Mouse (Mus musculus): ENCODE results near the gene Map2k1.

Map2k1 gene

GRCm38 (mm10) chr9:64250111-64250730, 3.2 kb downstream of the Map2k1 start:
- no peak for DNase-seq (ENCODE audit: extremely low spot score, low spot score)

GRCm38 (mm10) chr9:64249371-64249770, 4.1 kb downstream of the Map2k1 start:
- no peak for DNase-seq (ENCODE audit: extremely low spot score, low spot score)

DNA sequence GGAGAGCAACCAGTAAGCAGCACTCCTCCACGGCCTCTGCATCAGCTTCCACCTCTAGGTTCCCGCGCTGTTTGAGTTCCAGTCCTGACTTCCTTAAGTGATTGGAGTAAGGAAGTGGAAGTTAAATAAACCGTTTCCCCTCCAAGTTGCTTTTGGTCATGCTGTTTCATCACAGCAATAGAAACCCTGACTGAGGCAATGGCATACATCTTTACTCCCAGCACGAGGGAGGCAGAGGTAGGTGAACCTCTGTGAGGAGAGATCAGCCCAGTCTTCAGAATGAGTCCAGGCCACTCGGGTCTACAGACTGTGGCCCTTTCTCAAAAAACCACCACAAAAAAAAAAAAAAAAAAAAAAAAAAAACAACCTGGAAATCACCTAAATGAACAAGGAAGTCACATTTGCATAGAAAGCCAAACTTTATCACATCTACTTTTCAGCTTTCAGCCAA, 11.0 kb downstream of the Map2k1 start:
- DNase-seq (ENCODE audit: extremely low spot score, low spot score) = no peak

- peak; percentile 49 for DNase-seq (ENCODE audit: extremely low spot score, low spot score)
Observed at GRCm38 (mm10) chr9:64240681-64241080, 12.8 kb downstream of the Map2k1 start.

DNA sequence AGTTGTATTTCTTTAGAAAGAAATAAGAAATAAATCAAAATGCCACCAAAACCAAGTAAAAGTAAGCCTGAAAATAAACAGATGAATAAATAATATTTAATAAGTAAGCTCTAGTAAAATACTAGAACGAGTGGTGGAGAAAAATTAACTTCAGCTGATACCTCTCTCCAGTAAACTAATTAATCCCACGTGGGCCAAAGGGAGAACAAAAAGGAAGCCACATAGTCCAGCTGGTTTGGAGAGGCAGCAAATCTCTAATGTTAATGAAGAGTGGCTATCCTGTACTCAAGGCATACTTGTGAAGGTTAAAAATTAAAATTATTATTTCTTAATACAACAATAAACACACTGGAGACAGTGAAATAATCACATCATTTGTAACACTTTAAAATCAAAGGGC, 13.3 kb downstream of the Map2k1 start:
- no peak for DNase-seq (ENCODE audit: extremely low spot score, low spot score)

DNA sequence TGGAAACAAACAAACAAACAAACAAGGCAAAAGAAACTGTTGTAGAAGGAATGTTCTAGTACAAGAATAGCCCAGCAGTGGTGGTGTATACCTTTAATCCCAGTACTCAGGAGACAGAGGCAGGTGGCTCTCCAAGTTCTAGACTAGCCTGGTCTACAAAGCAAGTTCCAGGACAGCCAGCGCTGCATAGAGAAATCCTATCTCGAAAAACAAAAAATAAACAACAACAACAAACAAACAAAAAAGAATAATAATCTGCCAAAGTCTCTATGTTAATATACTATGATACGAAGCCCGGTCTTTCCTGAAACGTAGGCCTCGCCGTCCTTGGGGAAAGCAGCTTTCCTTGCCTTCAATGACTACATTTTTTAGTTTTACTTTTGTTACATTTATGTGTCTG, 17.4 kb downstream of the Map2k1 start:
- DNase-seq (ENCODE audit: extremely low spot score, low spot score) = no peak

DNA sequence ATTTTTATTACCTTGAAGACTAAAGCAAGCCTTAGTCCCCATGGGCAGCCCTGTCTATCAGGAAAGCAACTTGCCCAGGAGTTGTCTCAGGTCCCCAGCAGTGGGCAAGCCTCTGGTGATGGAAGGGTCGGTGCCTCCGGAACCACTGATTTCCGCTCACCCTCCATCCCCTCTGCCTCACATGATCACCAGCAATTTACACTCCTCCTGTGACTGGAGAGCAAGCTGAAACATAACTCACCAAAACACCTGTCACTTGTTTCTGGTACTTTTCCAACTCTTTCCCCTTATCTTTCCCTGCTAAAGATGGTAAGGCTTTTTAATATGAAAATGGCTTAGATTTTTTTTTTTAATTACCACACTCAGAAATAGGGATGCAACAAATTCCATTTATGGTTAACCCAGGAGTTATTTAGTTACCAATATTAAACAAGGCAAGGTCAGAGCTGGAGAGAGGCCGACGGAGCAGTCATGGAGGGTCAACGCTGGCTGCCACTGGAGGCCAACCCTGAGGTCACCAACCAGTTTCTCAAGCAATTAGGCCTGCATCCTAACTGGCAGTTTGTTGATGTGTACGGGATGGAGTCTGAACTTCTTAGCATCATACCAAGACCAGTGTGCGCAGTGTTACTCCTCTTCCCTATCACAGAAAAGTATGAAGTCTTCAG, 18.5 kb downstream of the Map2k1 start, which contains the start of gene Uchl4:
Uchl4 (plus strand) TSS at position 434 of the 668 bp plus-strand sequence.
- DNase-seq (ENCODE audit: extremely low spot score, low spot score) = no peak

GRCm38 (mm10) chr9:64233656-64234055, 19.8 kb downstream of the Map2k1 start:
- DNase-seq (ENCODE audit: extremely low spot score, low spot score) = peak; percentile 37

GRCm38 (mm10) chr9:64232257-64232957, 21.0 kb downstream of the Map2k1 start:
- DNase-seq (ENCODE audit: extremely low spot score, low spot score) = no peak

- no peak for DNase-seq (ENCODE audit: extremely low spot score, low spot score)
Observed at GRCm38 (mm10) chr9:64231674-64232073, 21.8 kb downstream of the Map2k1 start.

DNA sequence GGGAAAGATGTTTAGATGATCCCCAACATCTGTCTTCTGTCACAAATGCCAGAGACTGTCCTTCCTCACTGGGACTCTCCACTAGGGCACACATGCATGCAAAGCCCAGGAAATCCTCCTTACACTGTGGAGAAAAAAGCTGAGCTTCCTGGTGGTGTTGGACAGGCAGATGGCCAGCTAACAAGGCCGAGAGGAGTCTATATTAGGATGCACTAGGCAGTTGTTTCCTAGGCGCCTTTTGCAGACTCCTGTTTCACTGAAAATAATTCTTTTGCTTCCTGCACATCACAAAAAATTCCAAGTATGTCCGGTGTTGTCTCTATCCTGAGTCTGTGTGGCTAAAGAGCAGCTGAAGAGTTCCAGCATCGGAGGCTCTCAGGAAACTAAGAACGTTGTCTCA, 22.3 kb downstream of the Map2k1 start:
- no peak for DNase-seq (ENCODE audit: extremely low spot score, low spot score)

DNA sequence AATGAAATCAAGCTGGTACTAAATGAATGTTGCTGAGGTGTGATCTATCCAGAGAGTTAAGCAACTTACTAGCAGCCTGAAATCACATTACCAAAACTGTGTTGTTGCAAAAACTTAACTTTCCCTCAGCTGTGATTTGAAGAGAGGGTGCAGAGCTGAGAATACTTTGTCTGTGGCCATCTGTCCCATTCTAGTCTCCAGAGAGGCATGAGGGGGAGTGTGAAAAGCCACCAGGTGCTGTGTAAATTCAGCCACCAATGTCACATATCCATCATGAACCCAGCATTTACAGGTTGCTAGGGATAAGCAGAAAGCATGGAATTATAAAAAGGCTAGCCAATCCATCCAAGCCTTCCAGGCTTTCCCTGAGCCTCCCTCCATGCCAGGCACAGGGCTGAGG, 24.5 kb downstream of the Map2k1 start:
- DNase-seq (ENCODE audit: extremely low spot score, low spot score) = no peak

DNA sequence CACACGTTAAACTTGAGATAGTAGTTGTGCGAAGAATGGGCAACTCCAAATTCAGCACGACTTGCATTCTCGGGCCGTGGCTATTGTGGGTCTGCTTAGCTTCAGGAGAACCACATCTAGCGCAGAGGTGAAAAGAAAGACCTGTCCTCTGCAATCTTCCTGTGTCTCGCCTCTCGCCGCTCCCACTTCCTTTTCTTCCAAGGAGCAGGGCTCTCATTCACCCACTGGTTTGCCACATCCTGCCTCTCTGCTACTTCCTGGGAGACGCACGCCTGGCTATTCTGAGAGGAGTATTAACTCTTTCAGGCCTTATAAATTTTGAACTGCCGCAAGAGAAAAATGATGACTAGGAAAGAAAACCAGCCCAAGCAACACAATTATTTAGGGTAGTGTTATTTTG, 25.7 kb downstream of the Map2k1 start:
- DNase-seq (ENCODE audit: extremely low spot score, low spot score) = no peak

- no peak for DNase-seq (ENCODE audit: extremely low spot score, low spot score)
Observed at GRCm38 (mm10) chr9:64225805-64226204, 27.6 kb downstream of the Map2k1 start.

DNA sequence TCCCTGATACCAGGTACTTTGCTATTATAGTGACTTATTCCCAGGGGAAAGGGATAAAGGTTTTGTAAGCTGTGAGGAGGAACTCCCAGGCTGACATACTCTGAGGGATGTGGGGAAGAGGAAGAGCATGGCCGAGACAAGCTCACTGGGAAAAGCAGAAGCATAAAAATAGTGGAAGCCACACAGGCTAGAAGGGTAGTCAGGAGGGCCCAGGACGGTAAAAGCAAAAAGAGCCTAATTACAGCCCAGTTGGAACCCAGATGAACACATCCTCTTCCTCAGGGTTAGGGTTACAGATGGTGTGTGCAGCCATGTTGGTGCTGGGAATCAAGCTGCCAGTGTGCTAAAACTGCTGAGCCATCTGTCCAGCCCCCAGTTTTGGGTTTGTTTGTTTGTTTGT, 31.3 kb downstream of the Map2k1 start:
- no peak for DNase-seq (ENCODE audit: extremely low spot score, low spot score)

DNA sequence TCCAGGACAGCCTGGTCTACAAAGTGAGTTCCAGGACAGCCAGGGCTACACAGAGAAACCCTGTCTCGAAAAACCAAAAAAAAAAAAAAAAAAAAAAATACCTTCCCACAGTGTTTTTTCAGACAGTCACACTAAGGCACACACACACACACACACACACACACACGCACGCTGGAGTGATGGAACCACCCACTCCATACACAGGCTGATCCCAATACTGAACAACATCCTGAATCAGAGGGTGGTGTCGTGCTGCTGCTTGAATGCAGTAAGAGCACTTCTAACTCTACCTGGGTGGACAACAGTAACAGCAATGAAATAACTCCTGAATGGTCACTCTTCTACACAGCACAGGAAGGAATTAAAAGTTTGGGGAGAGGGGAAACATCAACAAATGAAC, 32.0 kb downstream of the Map2k1 start:
- DNase-seq (ENCODE audit: extremely low spot score, low spot score) = no peak

DNA sequence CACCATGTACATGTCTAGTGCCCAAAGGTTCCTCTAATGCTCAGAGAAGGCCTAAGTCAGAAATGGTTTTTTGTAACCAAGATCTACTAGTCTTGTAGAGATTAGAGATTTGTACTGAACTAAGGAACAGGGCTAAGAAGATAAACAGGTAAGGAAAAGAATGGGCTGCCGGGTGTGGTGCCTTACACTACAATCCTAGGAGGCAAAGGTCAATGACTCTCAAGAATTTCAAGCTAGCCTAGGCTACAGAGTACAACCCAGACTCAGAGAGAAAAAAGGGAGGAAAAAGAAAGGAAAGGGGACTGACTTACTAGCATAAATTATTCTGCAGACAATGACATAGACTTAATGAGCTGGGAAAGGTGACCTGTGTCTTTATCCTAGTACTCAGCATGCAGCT, 32.8 kb downstream of the Map2k1 start:
- no peak for DNase-seq (ENCODE audit: extremely low spot score, low spot score)

- DNase-seq (ENCODE audit: extremely low spot score, low spot score) = no peak
Observed at GRCm38 (mm10) chr9:64219772-64220420, 33.5 kb downstream of the Map2k1 start.

DNA sequence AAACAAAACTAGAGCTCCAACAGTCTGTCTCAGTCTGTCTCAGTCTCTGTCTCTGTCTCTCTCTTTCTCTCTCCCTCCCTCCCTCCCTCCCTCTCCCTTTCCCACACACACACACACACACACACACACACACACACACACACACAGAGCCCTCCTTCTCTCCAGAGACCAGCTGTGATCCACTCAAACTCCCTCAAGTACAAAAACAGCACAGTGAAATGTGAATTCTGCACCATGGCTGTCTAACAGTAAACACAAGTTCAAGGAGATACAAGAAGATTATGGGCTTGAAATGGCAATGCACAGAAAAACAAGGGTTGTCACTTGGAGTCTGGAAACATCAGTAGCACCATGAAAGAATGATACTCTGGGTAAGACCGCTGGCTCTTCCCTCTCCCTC, 34.1 kb downstream of the Map2k1 start:
- no peak for DNase-seq (ENCODE audit: extremely low spot score, low spot score)

GRCm38 (mm10) chr9:64217887-64218286, 35.5 kb downstream of the Map2k1 start:
- no peak for DNase-seq (ENCODE audit: extremely low spot score, low spot score)

GRCm38 (mm10) chr9:64216641-64217040, 36.8 kb downstream of the Map2k1 start:
- no peak for DNase-seq (ENCODE audit: extremely low spot score, low spot score)

DNA sequence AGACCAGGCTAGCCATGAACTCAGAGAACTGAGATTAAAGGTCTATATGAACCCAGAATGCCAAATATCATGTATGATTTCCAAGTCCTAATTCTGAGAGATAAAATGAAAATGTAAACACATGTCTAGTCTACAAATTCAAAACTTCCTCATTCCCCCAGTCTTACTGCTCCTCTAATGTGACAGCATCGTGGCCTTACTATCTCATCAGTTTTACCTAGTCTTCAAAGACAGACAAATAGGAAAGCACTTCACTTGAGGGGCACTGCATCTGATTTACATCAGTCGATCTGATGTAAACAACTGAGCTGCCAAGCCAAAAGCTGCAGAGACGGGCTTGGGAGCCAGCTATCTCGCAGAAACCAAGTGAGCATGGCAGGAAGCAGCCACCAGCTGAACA, 37.3 kb downstream of the Map2k1 start:
- DNase-seq (ENCODE audit: extremely low spot score, low spot score) = no peak

All from neural tube, embryonic 10.5 days (tissue).